Mouse (Mus musculus): Measurements from ENCODE around the gene Mrpl40.

DNA sequence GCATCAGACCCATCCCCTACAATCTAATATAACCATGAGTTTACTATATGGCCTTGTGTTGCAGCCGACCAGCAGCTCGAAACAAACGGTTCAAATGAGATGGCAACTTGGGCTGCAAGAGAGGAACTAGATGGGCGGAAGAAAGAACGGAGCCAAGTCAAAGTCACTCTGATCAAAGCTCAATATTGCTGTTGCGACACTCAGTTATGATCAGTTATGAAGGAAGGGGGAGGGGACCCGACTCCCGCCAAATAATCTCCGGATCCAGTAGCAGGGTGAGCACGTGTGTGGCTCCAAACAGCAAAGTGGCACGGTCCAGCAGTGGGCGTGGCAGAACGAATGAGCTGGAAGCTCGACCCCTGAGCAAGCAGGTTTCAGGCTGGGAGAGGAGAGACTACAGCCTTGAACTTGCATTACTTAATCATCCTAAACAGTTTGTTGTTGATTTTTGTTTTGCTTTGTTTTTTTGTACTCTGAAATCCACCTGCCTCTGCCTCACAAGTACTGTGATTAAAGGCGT is 30.3 kb downstream of the Mrpl40 start:
- TF ChIP-seq CTCF (IDR thresholded peaks at IDR 0.05; ENCODE audit: control insufficient read depth, insufficient read depth, insufficient replicate concordance, low read depth, low read length) (no peak), POLR2A (IDR thresholded peaks at IDR 0.05; ENCODE audit: control insufficient read depth, low read depth, low read length) (no peak)
